Mouse (Mus musculus) CH12.LX (cell line): ENCODE results near the gene Gdf9. TPM values are rescaled to one million over a fixed set of nuclear protein-coding genes. Genes with fewer than 3 reads are reported as not detected.

ENCODE experiments used
- DNase-seq: peaks from one replicate; pipeline ENCODE4 v3.0.0-alpha.2; 2013; ENCODE audit errors: extremely low read depth
- H3K27ac ChIP-seq: 2 replicates; pipeline ENCODE4 v1.5.1; 2012; ENCODE audit warnings: low read depth, mild to moderate bottlenecking, control low read depth, moderate library complexity; ENCODE audit not compliant: insufficient read depth
- H3K27me3 ChIP-seq: replicated peaks from 2 replicates; pipeline ENCODE3; 2012; ENCODE audit warnings: inconsistent platforms
- H3K36me3 ChIP-seq, 2 experiments: replicated peaks in 1 of 2; 2 replicates each; pipeline versions ENCODE3 to v1.6.1; 2012; ENCODE audit warnings: inconsistent platforms in 1 of 2, low read length in 1 of 2, mild to moderate bottlenecking in 1 of 2, mixed read lengths in 1 of 2, moderate library complexity in 1 of 2; ENCODE audit not compliant: control insufficient read depth in 1 of 2, insufficient read depth in 1 of 2
- H3K4me1 ChIP-seq, 2 experiments: 2 replicates each; pipeline ENCODE4 v1.6.1; 2012; ENCODE audit warnings: inconsistent platforms in 1 of 2, moderate library complexity in 1 of 2; ENCODE audit not compliant: insufficient read depth in 2 of 2, control insufficient read depth in 1 of 2
- H3K4me2 ChIP-seq: 2 replicates; pipeline ENCODE4 v1.6.1; 2012; ENCODE audit warnings: low read depth, mild to moderate bottlenecking, control low read depth; ENCODE audit not compliant: poor library complexity, insufficient read depth, severe bottlenecking
- H3K4me3 ChIP-seq, 3 experiments: fragments of 150-350 bp in 1 of 3; sonication (generic) in 1 of 3; replicated peaks in 1 of 3; 2 replicates each; pipeline versions ENCODE3 to v1.5.1; 2011 to 2012; ENCODE audit warnings: low read depth in 2 of 3, low read length in 2 of 3, mild to moderate bottlenecking in 2 of 3, moderate library complexity in 2 of 3, control low read depth in 1 of 3, improper control_type of control experiment in 1 of 3, inconsistent platforms in 1 of 3, mixed read lengths in 1 of 3; ENCODE audit not compliant: poor library complexity in 1 of 3
- H3K79me2 ChIP-seq: replicated peaks from 2 replicates; pipeline ENCODE4 v1.6.1; 2012; ENCODE audit warnings: mild to moderate bottlenecking, moderate library complexity; ENCODE audit not compliant: control insufficient read depth, poor library complexity, insufficient read depth, severe bottlenecking; ENCODE audit errors: extremely low read depth
- H3K9ac ChIP-seq: 2 replicates; pipeline ENCODE4 v1.6.1; 2012; ENCODE audit warnings: low read depth, mild to moderate bottlenecking, control low read depth, moderate library complexity; ENCODE audit not compliant: insufficient read depth
- H3K9me3 ChIP-seq: replicated peaks from 2 replicates; pipeline ENCODE3; 2012; ENCODE audit warnings: low read length, inconsistent platforms, mixed read lengths
- CHD2 ChIP-seq: IDR thresholded peaks from 2 replicates; pipeline ENCODE4 v1.6.1; 2011; ENCODE audit warnings: low read length, improper control_type of control experiment
- E2F4 ChIP-seq: IDR thresholded peaks from 2 replicates; pipeline ENCODE4 v1.6.1; 2011; ENCODE audit warnings: low read depth, low read length, improper control_type of control experiment; ENCODE audit not compliant: insufficient replicate concordance
- ELF1 ChIP-seq: IDR thresholded peaks from 2 replicates; pipeline ENCODE4 v1.6.1; 2014; ENCODE audit warnings: low read depth, mild to moderate bottlenecking, inconsistent platforms, low read length, improper control_type of control experiment
- EP300 ChIP-seq: IDR thresholded peaks from 2 replicates; pipeline ENCODE4 v1.6.1; 2011; ENCODE audit warnings: low read length, improper control_type of control experiment
- HCFC1 ChIP-seq: IDR thresholded peaks from 2 replicates; pipeline ENCODE4 v1.6.1; 2012; ENCODE audit warnings: low read depth, mild to moderate bottlenecking, inconsistent platforms, low read length, improper control_type of control experiment
- IRF4 ChIP-seq: IDR thresholded peaks from 2 replicates; pipeline ENCODE4 v1.6.1; 2014; ENCODE audit warnings: low read depth, mild to moderate bottlenecking, inconsistent platforms, low read length, improper control_type of control experiment
- KAT2A ChIP-seq: IDR thresholded peaks from 2 replicates; pipeline ENCODE4 v1.6.1; 2012; ENCODE audit warnings: low read length, improper control_type of control experiment, inconsistent platforms; ENCODE audit not compliant: insufficient replicate concordance
- MAX ChIP-seq: IDR thresholded peaks from 2 replicates; pipeline ENCODE4 v1.6.1; 2011; ENCODE audit warnings: low read length, improper control_type of control experiment
- MYC ChIP-seq: IDR thresholded peaks from 2 replicates; pipeline ENCODE4 v1.6.1; 2011; ENCODE audit warnings: low read depth, mild to moderate bottlenecking, improper control_type of control experiment, low read length
- NRF1 ChIP-seq: IDR thresholded peaks from 2 replicates; pipeline ENCODE4 v1.6.1; 2014; ENCODE audit warnings: low read depth, mild to moderate bottlenecking, inconsistent platforms, low read length, improper control_type of control experiment, moderate library complexity
- PAX5 ChIP-seq: IDR thresholded peaks from 2 replicates; pipeline ENCODE4 v1.6.1; 2012; ENCODE audit warnings: low read length, inconsistent platforms, mixed read lengths
- POLR2AphosphoS2 ChIP-seq: IDR thresholded peaks from 2 replicates; pipeline ENCODE4 v1.6.1; 2011; ENCODE audit warnings: low read depth, low read length, improper control_type of control experiment
- RCOR1 ChIP-seq: conservative IDR thresholded peaks from 2 replicates; pipeline ENCODE4 v1.6.1; 2012; ENCODE audit warnings: low read depth, mild to moderate bottlenecking, inconsistent platforms, low read length, improper control_type of control experiment
- SMC3 ChIP-seq: IDR thresholded peaks from 2 replicates; pipeline ENCODE4 v1.6.1; 2011; ENCODE audit warnings: low read depth, low read length, improper control_type of control experiment
- USF1 ChIP-seq: IDR thresholded peaks from 2 replicates; pipeline ENCODE4 v1.6.1; 2014; ENCODE audit warnings: low read depth, mild to moderate bottlenecking, inconsistent platforms, low read length, improper control_type of control experiment
- USF2 ChIP-seq: conservative IDR thresholded peaks from 2 replicates; pipeline ENCODE4 v1.6.1; 2011; ENCODE audit warnings: low read depth, low read length, improper control_type of control experiment
- ZC3H11A ChIP-seq: IDR thresholded peaks from 2 replicates; pipeline ENCODE4 v1.6.1; 2012; ENCODE audit warnings: low read depth, mild to moderate bottlenecking, inconsistent platforms, low read length, improper control_type of control experiment
- ZMIZ1 ChIP-seq: IDR thresholded peaks from 2 replicates; pipeline ENCODE4 v1.6.1; 2012; ENCODE audit warnings: low read depth, mild to moderate bottlenecking, inconsistent platforms, low read length, improper control_type of control experiment
- ZNF384 ChIP-seq: IDR thresholded peaks from 2 replicates; pipeline ENCODE4 v1.6.1; 2012; ENCODE audit warnings: low read depth, low read length, improper control_type of control experiment, inconsistent platforms
- dilution Hi-C: fragments of 300-500 bp; cut with MboI; formaldehyde crosslinking; loops from 2 replicates; pipeline ENCODE4 v1.14.3; 2020; ENCODE audit warnings: low sequenced_read_pairs; ENCODE audit not compliant: extremely low pct_unique_long_range_greater_than_20kb, extremely low pct_ligation_motif_present
- in situ Hi-C: fragments of 300-500 bp; cut with MboI; formaldehyde crosslinking; loops from 3 replicates; pipeline ENCODE4 v1.14.3; 2019; ENCODE audit warnings: low sequenced_read_pairs, low pct_ligation_motif_present, low pct_unique_long_range_greater_than_20kb, mixed read lengths
- polyA plus RNA-seq: library from polyadenylated mRNA; unstranded; fragments of >175 nt; gene quantifications from 2 replicates; pipeline ENCODE4 v1.2.1, GENCODE M21; 2012; ENCODE audit warnings: low read depth; ENCODE audit not compliant: insufficient read length
- total RNA-seq, 2 experiments: library from RNA; depleted of rRNA; stranded (reverse); fragments of 300-350 nt in 1 of 2; fragments of >200 nt in 1 of 2; gene quantifications; 2 replicates each; pipeline ENCODE4 v1.2.3; 2012 to 2014

Gdf9 gene
- total and polyA plus RNA-seq, 3 experiments: 0.13 to 0.16 TPM; not detected in 1

DNA sequence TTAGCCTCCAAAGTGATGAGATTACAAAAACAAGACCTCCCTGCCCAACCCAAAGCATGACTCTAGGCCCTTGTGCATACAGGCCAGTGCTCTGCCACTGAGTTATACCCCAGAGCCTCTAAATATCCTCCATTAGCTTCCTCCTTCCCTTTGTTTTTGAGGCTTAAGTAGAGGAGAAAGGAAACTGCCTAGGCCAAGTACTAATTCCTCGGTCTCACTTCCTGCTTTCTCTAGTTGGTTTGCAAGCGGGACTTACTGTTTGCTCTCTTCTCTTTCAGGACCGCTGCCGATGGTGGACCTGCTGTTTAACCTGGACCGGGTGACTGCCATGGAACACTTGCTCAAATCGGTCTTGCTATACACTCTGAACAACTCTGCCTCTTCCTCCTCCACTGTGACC, 5.5 kb downstream of the Gdf9 start:
- H3K79me2 ChIP-seq: no peaks in the 10 kb centered on the region
- H3K9me3 ChIP-seq: no peaks in the 10 kb centered on the region
- H3K36me3 ChIP-seq: no peaks in the 10 kb centered on the region
- peaks cover 11 to 19% of the 10 kb centered on the region in 2 experiments for H3K4me1 ChIP-seq
- peaks cover 3% of the 10 kb centered on the region for H3K27me3 ChIP-seq
- no peak overlapping the region for H3K27ac ChIP-seq
- dilution Hi-C loops: no loop called here
- no peak overlapping the region for H3K4me3 ChIP-seq
- in situ Hi-C loops: no loop called here
- H3K4me2 ChIP-seq: no peak overlapping the region
- H3K9ac ChIP-seq: no peak overlapping the region
- no peak for TF ChIP-seq USF2
- TF ChIP-seq RCOR1: no peak
- no peak for TF ChIP-seq MAX
- TF ChIP-seq KAT2A: no peak
- no peak for TF ChIP-seq NRF1
- TF ChIP-seq ELF1: no peak
- TF ChIP-seq E2F4: no peak
- no peak for TF ChIP-seq ZC3H11A
- no peak for TF ChIP-seq ZNF384
- no peak for TF ChIP-seq MYC
- TF ChIP-seq IRF4: no peak
- no peak for TF ChIP-seq EP300
- TF ChIP-seq USF1: no peak
- no peak for TF ChIP-seq SMC3
- DNase-seq: no peak

DNA sequence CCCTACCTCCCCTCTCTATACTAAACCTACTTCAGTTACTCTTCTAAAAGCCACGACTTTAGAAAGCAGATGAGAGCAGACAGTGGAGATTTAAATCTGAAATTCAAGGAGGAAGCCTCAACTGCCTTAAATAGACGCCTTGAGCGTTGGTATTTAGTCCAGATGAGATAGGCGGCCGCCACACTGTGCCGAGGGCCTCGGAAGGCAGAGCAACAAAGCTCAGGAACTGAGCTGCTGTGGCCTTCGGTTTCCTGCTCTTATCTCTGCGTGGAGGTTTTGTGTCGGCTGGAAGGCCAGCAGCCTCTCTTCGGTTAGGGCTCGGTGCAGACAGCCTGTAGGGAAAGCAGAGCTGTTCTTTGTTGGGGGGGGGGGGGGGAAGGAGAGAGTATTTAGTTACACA, 11.1 kb downstream of the Gdf9 start:
- in situ Hi-C loops: no loop called here
- peaks cover 0 to 3% of the 10 kb centered on the region in 2 experiments; a peak in 1 of 4 replicates for H3K4me1 ChIP-seq
- no peak overlapping the region for H3K27ac ChIP-seq
- no peak for DNase-seq
- no peaks in the 10 kb centered on the region for H3K9me3 ChIP-seq
- no peak overlapping the region for H3K4me2 ChIP-seq
- H3K4me3 ChIP-seq: no peak overlapping the region
- no peaks in the 10 kb centered on the region for H3K79me2 ChIP-seq
- H3K9ac ChIP-seq: no peak overlapping the region
- no peak for TF ChIP-seq HCFC1
- TF ChIP-seq PAX5: no peak
- no peak for TF ChIP-seq CHD2
- no peak for TF ChIP-seq ZMIZ1
- no peak for TF ChIP-seq ZC3H11A
- TF ChIP-seq POLR2AphosphoS2: no peak
- TF ChIP-seq MYC: no peak
- no peak for TF ChIP-seq IRF4
- no peak for TF ChIP-seq NRF1
- dilution Hi-C loops: no loop called here
- H3K36me3 ChIP-seq: no peaks in the 10 kb centered on the region
- no peaks in the 10 kb centered on the region for H3K27me3 ChIP-seq
